Mouse (Mus musculus) ovary, adult 18-20 months (tissue): ENCODE results near the gene Mtss1l.
"Not testable (repeated sequence)": the region's sequence is repeated elsewhere in the genome, so short reads cannot be mapped to it uniquely, and the experiment has no call there.

Experiments used
- DNase-seq: peaks from one replicate; pipeline ENCODE4 v3.0.0; 2022; ENCODE audit warnings: low spot score, mixed read lengths

Gene Mtss1l

GRCm38 (mm10) chr8:110779924-110780718 lies 58.8 kb downstream of the Mtss1l start:
- DNase-seq: no peak

GRCm38 (mm10) chr8:110785366-110785765 lies 64.1 kb downstream of the Mtss1l start:
- DNase-seq: no peak

DNA sequence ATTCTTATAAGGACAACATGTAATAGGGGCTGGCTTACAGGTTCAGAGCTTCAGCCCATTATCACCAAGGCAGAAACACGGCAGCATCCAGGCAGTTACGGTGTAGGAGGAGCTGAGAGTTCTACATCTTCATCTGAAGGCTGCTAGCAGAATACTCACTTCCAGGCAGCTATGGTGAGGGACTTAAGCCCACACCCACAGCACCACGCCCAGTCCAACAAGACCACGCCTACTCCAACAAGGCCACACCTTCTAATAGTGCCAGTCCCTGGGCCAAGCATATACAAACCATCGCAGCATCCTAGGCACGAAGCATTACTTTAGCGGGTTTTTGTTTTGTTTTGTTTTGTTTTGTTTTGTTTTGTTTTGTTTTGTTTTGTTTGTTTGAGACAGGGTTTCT lies 65.2 kb downstream of the Mtss1l start:
- not testable (repeated sequence) for DNase-seq

DNA sequence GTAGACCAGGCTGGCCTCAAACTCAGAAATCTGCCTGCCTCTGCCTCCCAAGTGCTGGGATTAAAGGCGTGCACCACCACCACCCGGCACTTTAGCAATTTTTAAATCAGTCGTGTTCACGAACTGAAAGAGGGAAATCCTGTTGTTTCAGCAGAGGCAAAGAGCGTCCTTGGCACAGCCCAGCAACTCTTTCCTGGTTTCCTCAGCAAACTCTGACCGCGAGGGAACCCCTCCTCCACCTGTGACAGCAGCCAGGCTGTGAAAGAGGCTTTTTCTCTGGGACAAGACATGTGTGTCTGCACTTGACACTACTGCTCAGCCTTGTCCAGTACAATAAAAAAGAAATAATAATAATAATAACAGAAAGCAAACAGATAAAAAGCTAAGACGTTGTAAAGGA lies 65.7 kb downstream of the Mtss1l start:
- no peak for DNase-seq

GRCm38 (mm10) chr8:110787411-110787954 lies 66.2 kb downstream of the Mtss1l start:
- DNase-seq: no peak

GRCm38 (mm10) chr8:110788981-110789380 lies 67.7 kb downstream of the Mtss1l start:
- DNase-seq: no peak

DNA sequence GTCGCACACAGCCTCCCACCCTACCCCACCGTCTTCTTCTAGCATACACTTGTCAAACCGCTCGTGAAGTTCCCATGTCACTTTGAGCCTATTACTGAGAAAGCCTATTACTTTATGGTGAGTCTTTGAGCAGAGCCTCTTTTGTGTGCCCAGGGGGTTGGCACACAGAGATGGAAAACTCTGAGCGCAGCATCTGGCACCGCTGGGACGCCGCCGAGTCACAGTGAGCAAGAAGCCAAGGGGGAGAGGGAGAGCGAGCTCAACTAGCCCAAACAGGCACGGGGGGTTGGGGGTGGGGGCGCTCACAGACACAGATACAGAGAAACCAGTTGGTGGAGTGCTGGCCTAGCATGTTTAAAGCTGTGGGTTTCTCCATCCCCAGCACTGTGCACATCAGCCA lies 68.3 kb downstream of the Mtss1l start:
- no peak for DNase-seq

- DNase-seq: no peak
These were observed 69.0 kb downstream of the Mtss1l start for GRCm38 (mm10) chr8:110790270-110790669.
